Mouse (Mus musculus): ENCODE measurements at regions not wholly inside any gene's neighbourhood (a gene's known extent, or its start where the extent isn't known, plus 50 kb on each side); places are given as distances from the start of the nearest gene placed in this dataset.

GRCm38 (mm10) chr13:85430040-85430439 lies 141.1 kb upstream of the Rasa1 start:
- DNase-seq = peak; percentile 24

- no peak for DNase-seq
Observed at GRCm38 (mm10) chr13:85418671-85419070, 129.7 kb upstream of the Rasa1 start.

GRCm38 (mm10) chr13:85414951-85415350 lies 126.0 kb upstream of the Rasa1 start:
- DNase-seq = no peak

GRCm38 (mm10) chr13:85411327-85411726 lies 122.4 kb upstream of the Rasa1 start:
- DNase-seq = no peak

- no peak for DNase-seq
Observed at GRCm38 (mm10) chr13:85398834-85399233, 109.9 kb upstream of the Rasa1 start.

- peak; percentile 20 for DNase-seq
Observed at GRCm38 (mm10) chr13:85376338-85376998, 87.5 kb upstream of the Rasa1 start.

GRCm38 (mm10) chr13:85359621-85360020 lies 70.7 kb upstream of the Rasa1 start:
- no peak for DNase-seq

GRCm38 (mm10) chr13:85359143-85359542 lies 70.2 kb upstream of the Rasa1 start:
- no peak for DNase-seq

- no peak for DNase-seq
Observed at GRCm38 (mm10) chr13:85352061-85352460, 63.1 kb upstream of the Rasa1 start.
